Mouse (Mus musculus) CD8-positive naive resting alpha-beta T cell, adult 2 months (primary cell): ENCODE data around the gene Rgs4.

ENCODE experiments used
- DNase-seq, 2 experiments: peaks; one replicate each; pipeline ENCODE4 v3.0.0; 2022; ENCODE audit warnings: low read depth in 2 of 2, low spot score in 2 of 2

The Rgs4 gene

DNA sequence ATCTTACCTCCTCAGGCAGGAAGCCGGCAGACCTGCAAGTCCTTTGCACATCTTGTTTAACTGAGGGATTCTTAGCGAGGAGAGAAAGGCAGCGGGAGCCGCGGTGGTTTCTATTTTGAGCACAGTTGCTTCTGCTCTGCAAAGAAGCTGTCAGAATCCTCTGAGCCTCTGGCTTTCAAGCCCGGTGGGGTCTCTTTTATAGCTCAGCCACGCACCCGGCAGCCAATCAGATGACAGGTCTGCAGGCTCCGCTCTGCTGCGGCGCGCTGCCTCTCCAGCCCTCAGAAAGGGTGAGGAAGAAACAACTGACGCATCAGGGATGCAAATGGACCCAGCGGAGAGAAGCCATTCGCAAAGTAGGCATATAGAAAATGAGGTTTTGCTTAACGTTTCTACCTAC, at the start of gene Rgs4:
TSS of gene Rgs4 (minus strand) at position 170 of the 400 bp plus-strand sequence.
- DNase-seq, result no peak

DNA sequence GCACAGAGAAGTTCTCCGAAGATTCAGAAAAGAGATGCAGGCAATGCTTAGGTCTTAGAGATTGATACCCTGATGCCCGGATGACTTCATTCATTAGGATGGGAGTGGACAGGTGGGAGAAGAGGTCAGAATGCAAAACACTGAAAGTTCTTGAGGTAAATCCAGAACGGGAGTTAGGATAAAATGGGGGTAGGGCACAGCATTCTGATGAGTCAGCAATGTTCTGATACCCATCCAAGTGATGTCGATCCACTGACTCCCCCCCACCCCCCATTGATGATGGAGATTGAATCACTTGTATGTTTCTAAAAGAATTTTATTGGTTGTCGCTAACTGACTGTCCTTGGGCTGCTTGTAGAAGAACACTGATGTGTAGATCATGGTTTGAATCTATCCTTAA, 45.0 kb upstream of the Rgs4 start:
- no peak for DNase-seq

DNA sequence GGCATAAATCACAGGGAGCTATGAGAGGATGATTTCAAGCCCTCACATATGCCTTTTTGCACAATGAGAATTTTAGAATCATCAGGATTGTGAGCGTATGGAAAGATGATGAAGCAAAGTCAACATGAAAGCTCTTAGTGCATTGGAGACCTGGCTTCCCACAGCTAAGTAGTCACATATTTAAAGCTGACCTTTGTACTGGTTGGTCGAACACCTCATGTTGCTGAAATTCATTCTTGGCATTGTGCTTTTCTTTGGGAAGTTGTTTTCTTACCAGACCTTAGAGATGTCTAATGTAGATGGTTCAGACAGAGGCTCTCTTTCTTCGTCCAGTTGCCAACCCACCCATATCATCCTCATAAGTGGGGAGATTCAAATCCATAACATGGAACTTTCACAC, 38.5 kb upstream of the Rgs4 start:
- no peak for DNase-seq

DNA sequence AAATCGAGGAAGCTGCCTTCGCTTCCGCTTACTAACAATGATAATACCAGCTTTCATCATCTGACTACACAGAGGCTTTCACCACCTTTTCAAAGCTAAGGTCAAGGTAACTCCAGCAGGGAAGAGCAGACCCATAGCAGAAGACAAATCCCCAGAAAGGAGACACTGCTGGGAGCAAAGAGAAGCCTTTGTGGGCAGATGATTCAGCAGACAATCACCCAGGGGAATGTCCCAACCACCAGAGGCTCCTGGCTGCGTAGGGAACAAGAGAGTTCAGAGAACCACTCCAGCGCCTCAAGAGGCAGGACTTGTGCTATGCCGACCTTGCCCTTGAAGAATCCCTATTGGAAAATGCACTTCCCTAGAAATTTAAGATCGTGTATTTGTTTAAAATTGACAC, 29.1 kb upstream of the Rgs4 start:
- no peak for DNase-seq

DNA sequence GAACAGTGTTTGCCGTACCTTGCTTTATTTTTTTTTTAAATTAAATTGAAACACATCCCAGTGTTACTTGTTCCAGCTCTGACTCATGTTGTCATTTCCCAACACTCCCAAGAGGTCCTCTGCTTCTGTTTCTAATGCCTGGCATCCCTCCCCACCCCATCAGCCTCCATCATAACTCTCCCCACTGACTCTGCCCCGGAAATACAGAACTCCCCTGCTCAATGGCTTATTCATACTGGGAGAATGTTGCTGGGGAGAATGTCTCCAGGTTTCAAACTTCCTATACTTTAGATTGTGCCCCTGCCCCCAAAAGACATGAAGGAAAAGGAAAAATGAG, 17.1 kb upstream of the Rgs4 start:
- DNase-seq, result no peak

DNA sequence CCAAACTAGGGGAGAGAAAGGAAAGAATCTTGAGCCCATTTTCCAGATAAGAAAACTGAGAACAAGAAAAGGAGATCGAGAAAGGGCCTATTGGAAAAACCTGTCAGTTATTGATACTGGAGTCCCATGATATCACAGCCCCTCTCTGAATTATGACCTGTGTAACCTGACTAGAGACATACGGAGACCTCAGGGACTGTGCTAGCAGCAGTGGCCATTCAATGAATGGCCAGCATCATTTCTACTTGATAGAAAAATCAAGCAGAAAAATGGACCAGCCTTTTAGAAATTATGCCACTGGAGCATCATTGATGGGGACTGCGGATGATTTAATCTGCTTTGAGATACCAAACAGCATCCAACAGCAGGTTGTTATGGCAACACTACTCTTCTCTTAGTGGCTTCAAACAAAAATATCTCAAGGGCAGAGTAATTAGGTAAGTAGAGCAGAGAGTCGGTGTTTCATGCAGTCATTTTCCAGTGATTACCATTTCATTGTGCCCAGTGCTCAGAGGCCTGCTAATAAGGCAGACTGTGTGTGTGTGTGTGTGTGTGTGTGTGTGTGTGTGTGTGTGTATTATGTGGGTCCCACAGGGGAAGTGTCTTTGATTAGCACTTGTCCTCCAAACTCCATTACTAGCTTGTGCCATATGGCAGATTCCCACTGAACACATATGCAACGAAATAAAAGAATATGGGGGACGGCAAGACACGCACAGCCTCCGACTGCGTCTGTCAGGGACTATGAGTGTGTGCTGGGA, 16.6 kb upstream of the Rgs4 start:
- no peak for DNase-seq

DNA sequence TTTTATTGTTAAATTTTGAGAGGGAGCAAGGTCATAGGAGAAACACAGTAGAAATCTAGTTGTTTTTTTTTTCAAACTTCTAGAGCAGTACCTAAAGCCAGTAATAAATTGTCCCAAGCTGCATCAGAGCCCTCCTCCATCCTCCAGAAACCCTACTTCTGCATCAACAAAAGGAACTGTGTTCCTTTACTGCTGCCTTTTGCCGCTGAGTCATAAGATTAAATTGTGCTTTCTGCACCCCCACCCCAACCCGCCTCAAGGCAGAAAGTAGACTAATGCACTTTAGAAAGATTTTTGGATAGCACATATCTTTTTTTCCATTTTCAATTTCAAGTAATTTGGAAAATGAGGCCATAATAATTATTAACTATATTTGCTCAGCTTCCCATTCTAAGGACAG, 15.1 kb upstream of the Rgs4 start:
- DNase-seq, result no peak

DNA sequence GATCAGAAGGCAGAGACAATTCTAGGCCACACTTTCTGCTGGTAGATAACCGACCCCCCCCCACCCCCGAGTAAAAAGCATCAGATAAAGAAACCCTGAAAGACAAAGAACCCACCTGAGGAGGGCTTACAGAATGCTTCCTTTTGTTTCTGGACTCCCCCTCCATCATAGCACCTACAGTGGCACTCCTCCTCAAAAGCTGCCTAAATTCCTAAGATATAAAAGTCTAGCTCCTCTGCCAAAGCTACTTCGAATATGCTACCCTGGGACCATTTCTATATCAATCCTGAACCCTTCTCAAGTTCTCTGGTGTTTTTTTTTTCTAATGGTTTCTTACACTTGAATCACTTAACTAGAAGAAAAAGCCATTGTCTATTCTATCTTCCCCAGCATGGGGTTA, 9.1 kb upstream of the Rgs4 start:
- DNase-seq, result no peak

DNA sequence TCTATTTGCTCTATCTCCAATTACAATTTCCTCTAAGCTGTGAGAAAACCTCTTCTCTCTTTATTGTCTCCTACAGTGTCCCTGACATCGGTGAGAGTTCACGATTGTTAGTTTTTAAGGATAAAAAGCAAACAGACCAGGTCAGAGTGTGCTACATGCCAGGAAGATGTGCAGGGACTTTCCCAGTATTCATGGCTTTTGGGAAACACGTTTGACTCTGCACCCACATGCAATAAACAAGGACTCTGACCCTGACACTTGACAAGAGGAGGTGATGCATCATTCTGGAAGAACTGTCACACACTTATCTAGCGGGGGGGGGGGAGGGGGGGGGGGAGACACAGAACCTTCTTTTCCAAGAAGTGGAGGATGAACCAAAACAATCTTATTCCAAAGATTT, 5.0 kb upstream of the Rgs4 start:
- DNase-seq, result no peak

DNA sequence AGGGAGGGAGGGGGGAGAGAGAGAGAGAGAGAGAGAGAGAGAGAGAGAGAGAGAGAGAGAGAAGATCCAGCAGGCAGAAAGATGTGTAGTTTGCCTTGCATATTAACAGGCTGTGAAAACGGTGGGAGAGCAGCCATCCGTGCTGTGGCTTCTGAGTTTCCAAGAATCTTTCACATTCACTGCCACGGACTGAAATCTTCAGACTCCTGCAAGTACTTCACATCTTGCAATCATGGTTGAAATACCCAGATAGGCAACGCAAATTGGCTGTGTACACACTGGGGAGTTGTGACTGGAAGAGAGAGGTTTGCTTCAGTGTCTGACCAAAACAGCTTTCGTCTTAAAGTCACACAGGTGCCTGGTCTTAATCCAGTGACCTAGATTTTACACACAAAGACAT, 997 bp upstream of the Rgs4 start:
- DNase-seq, result no peak

DNA sequence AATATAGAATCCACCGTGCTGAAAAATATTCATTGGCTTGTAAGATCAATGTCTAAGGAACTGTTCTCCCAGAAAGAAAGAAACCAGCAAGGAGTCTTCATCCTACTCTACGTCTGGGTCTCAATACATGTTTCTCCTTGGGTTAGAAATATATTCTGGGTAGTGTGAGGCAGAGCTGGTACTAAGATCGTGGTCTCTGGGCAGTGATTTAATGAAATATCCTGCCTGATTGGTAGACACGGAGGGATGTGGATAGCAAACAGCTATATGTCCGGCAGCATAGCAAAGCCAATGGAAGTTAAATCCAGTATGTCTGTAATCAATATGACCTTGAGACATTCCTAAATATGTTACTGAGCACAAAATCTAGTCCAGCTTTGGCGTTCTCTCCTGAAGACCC, 460 bp upstream of the Rgs4 start:
- no peak for DNase-seq

DNA sequence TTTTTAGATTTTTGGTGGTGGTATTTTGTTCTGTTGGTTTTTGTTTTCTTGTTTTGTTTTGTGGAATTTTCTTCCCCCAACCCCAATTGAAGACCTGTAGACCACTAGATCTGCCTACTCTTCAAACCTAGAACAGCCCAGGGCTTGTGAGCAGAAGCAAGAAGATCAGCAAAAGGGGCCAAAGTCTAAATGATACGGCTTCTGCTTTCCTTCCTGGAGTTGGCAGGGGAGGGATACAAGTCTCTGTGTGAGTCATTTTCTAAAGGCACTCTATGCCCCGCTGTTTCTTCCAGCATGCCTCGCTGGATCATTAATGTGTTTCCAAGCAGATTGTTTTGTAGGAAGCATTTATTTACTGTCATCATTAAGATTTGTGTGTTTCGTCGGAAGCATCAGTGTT, 6.3 kb downstream of the Rgs4 start:
- no peak for DNase-seq

DNA sequence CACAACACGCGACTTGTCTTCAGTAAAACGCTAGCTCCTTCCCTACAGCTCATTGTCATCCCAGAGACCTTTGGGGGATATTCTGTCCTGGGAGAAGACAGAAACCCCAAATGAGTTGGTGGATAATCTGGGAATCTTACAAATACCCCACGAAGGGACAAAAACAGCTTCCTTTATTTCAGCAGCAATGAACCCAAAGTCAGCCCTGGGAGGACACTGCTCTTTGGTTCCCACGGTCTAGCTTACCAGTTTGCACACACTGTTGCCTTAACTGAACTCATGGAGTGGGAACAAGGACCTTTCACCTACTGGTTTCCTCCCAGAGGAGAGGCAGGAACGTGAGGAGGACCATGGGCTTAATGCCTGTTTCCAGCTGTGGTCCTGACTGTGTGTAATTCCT, 10.2 kb downstream of the Rgs4 start:
- DNase-seq, result no peak

DNA sequence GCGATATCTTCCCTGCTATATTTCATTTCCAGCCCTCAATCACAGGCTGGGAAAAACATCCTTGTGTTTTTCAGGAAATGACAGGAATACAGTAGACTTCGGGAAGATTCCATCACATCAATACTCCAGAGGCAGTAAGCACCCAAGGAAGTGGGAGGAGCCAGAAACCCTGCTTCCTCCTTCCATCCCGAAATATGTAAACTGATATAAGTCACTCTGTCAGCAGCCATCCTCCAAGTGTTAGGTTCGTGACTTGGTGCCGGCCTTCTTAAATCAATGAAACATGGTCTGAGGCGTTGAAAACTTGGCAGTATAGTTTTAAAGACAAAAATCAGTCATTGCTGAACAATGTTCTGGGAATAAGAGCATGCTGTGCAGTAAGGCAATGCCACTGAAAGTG, 11.3 kb downstream of the Rgs4 start:
- DNase-seq, result no peak

DNA sequence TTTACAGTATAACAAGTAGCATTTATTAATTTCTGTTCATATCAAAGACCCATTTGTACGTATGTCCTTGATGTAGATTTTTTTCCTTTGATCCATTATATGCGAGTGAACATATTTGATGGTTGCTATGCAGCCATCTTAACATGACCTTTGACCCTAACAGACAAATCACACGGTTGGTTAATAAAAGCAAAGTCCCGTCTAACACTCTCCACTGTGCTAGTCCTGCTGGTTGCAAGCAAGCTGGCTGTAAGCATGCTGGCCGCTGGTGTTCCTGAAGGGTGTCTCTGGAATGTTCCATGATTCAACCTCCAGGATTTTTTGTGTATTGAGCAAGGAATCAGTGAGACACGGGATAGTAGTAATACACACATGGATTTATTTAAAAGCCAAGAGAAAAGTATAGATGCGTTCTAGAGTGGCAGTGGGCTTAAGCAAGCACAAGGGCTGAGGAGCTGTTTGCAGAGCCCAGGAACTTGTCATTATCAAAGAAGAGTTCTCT, 16.8 kb downstream of the Rgs4 start:
- no peak for DNase-seq

DNA sequence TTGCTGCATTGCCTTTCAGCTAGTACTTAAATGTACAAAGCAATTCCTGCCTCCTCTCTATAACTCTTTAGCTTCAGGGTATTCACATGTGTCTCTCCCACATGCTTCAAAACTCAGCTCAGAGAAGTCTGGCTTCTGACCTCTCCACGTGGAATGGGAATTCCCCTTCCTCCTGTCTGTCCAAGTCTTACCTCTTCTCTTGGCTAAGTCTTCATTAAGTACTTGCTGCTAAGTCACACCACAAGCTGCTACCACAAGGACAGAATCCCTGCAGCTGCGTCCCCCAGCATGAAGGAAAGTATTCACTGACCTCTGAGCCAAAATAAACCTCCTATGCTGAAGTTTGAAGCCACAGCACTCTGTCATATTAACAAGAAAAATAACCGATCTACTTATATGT, 21.1 kb downstream of the Rgs4 start:
- DNase-seq, result no peak

DNA sequence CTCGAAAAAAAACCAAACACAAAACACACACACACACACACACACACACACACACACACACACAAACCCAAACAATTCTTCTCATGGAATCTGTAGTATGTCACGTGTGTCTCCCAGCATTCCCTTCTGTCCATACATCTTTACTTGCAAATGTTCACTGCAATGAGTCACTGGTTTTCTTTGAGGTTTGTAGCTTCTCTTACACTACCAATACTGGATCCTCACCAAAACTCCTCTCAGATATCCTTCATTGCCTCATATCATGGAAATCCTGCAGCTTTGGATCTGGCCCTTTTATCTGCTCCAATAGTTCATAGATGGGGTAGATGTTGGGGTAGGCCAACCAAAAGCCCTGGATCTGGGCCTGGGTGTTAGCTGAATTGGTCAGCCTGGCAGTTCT, 25.6 kb downstream of the Rgs4 start:
- DNase-seq, result no peak

DNA sequence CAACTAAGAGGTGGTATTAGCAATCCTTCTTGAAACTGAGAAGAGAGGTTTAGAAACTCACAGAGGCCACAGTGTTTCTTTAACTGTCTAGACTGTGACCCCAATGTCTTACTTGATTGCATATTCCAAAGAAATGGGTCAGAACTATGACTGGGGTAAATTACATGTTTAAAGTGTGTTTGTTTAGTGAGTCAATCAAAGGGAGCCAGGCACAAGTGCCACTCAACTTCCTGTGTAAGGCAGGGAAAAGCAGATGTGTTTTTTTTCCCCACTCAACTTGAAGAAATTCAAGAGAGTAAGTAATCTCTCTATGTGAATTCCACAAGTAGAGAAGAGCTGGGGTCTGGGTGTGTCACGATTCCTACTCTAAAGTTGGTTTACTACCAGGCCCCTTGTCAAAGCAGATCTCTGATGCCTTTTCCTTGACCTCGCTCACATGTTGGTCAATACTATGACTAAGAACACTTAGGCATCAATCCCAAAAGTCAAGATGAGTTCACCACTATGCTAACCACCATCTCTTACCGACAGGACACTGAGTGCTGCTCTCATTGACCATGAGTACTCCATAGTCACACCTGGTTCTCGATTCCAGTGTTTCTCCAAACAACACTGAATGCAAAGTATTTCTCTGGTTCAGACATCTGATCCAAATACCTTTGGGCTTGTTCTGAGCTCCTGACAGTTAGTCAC, 42.9 kb downstream of the Rgs4 start:
- no peak for DNase-seq

DNA sequence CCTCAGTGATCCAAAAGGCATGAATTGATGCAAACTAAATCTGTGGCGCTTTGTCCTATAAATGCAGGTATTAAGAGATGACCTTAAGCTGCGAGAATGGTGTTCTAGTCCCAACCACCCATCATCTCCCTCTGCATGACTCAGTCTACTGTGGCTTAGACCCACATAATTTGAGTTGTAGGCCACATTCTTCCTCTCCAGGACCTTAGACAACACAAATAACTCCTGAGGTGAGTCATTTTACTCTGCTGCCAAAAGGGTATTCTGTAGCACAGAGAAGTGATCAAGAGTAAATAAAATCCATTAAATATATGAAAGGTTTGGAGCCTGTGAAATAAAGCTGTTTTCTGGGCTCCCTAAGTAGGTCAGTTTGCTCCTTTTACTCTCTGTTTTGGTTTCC, 48.3 kb downstream of the Rgs4 start:
- DNase-seq, result no peak

DNA sequence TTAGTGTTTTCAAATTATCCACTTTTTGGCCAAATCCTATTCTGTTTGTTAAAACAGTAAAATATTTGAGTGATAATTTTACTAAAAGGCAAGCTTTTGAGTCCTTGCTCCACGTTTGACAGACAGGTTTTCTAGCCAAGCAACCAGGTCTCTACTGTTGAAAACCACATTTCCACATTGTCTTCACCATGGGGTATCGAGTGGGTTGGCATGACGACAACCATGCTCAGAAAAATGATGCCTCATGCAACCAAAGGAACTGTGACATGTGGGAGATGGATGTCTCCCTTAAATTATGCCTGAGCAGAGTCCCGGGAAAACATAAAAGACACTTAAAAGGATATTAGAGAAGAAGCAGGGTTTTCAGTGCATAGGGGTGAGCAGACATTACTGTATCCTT, 50.2 kb downstream of the Rgs4 start:
- DNase-seq, result no peak

DNA sequence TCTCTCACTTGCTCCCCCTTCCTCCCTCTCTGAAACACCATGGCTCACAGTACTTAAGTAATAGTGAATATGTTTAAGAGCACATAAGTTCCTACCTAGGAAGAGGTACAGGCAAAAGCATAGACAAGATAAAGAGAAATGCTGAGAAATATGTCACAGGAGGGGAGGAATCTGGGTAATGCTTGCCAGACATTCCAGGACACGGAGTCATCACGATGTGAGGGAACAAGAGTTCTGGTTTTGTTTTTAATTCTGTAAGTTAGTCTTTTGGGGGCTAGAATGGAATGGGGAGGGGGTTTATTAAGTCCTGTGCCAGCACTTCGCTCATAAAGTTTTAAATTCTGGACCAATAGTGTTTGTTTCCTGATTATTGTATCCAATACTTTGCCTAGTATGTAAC, 52.1 kb downstream of the Rgs4 start:
- no peak for DNase-seq

DNA sequence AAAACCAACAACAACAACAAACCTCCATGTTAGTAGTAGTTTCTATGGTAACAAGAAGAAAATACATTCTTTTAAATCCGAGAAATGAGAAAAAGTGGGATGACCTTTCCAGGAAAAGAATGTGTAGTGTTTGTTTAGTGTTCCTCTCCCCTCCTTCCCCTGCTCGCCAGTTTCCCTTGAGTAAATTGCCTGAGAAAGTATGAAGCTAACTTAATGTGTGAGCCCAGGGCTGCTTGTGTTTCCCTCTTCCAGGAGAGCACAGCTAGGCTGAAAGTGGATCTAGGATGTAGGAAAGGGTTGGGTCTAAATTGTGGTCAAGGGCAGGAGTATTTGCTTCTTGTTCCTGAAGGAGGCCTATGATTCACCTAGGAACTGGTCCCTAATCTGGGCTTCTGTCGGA, 53.9 kb downstream of the Rgs4 start:
- no peak for DNase-seq

DNA sequence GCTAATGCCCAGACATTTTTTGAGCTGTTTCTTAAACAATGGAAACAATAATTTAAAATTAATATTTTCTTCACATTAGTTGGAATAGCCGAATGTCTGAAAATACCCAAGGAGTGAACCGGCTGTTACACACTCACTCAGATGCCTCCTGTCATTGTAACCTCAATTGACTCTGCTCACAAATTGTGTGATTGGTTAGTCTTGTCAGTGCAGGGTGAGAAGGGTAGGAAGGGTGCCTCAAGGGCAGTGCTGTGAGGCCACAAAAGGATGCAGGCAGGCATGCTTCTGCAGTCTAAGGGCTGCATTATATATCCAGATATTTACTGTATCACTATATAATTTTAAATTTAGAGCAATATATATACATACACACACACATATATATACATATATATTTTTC, 54.4 kb downstream of the Rgs4 start:
- DNase-seq, result no peak
